Mouse (Mus musculus): ENCODE measurements around the gene Glis2.
A peak's percentile ranks its signal among the peaks of the same experiment; 100 is the strongest.
"Not testable (repeated sequence)": the region's sequence is repeated elsewhere in the genome, so short reads cannot be mapped to it uniquely, and the experiment has no call there.

Gene Glis2

DNA sequence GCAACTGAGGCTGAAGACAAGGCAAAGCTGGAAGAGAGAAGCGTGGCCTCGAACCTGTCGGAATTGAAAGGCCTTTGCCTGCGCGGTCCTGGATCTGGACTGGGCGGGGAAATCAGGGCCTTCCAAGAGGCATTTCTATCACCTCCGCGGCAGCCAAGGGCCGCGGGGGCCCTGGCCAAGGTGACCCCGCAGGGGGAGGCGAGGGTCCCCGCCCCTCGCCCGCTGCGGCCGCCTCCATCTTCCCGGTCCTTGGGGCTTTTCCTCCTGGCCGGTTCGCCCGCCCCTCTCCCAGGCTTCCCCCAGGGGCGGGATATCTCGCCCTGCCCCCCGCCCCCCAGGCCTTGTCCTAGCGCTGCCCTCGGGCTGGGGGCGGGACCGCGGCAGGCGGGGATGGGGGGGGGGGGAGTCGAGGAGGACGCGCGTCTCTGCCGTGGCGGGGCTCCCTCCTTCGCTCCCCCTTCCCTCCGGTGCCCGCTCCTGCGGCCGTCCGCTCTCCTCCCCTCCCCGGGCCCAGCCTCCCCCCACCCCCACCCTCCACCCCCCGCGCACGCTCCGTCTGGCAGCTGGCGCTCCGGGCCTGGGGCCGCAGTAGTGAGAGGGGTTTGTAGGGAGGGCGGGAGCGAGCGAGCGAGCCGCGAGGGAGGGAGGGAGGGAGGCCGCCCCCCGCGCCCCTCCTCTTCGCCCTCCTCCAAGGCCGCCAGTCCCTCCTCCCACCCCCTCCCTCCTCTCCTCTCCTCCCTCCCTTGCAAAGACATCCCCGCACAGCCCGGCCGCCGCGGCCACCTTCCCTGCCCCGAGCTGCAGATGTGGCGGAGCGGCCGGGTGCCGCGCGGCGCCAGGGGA is at the start of gene Glis2:
Gene Glis2 (plus strand): TSS at position 743 of the 843 bp plus-strand sequence.
- peak; percentile 76 for DNase-seq (ENCODE audit: low spot score)

DNA sequence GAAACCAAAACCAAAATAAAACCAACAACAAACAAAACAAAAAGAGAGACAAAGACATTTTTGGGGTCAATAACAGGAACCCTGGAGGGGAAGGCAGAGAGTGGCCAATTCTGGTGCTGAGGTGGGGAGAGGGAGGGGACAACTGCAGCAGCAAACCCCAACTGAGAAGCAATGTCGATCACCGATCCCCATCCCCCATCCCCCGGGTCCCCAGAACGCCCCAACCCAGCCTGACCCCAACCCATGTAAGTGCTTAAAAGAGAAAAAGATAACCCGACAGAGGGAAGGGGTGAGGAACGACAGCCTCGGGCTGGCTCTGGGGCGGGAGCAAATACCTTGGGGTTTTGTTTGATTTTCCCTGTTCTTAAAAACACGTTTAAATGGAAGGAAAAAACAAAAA is 49.7 kb upstream of the Glis2 start:
- no peak for DNase-seq (ENCODE audit: low spot score)

GRCm38 (mm10) chr16:4546838-4547237 is 47.7 kb upstream of the Glis2 start:
- DNase-seq (ENCODE audit: low spot score): no peak

DNA sequence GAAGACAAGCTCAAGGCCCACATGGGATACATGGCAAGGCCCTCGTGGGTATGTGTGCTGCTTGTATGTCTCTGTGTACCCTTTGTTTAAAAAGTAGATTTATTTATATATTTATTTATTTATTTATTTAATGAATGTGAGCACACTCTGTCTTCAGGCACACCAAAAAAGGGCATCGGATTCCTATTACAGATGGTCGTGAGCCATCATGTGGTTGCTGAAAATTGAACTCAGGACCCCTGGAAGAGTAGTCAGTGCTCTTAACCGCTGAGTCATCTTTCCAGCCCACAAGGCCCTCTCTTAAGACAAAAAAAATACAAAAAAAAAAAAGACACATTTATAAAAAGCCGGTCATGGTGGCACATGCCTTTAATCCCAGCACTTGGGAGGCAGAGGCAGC is 46.9 kb upstream of the Glis2 start:
- DNase-seq (ENCODE audit: low spot score): no peak

DNA sequence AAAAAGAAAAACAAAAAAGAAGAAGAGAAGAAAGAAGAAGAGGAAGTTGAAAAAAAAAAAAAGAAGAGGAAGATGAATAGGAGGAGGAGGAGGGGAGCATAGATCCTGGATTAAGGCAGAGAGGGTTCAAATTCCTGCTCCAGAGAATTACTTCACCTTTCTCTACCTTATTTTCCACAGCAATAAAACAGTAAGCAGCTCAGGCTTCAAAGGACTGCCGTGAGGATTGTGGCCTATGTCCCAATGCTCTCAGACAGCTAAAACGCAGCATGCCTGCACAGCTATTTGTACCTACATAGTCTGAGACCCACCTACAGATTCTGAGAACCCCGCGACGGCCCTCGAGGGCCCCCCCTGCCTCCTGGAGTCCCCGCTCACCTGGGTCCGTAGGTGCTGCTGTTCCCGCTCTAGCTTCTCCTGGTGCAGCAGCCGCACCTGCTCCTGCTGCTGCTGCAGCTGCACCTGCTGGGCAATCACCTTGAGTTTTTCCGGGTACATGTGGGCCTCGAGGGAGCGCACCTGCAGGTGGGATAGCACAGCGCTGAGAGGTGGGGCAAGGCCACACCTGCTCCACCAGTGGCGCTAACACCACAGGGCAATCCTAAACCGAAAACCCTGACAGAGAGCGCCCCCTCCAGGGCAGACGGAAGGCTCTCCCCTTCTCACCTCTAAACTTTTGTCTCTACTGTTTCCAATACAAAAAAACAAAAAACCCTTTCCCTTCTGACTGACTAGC is 45.4 kb upstream of the Glis2 start:
- no peak for DNase-seq (ENCODE audit: low spot score)

DNA sequence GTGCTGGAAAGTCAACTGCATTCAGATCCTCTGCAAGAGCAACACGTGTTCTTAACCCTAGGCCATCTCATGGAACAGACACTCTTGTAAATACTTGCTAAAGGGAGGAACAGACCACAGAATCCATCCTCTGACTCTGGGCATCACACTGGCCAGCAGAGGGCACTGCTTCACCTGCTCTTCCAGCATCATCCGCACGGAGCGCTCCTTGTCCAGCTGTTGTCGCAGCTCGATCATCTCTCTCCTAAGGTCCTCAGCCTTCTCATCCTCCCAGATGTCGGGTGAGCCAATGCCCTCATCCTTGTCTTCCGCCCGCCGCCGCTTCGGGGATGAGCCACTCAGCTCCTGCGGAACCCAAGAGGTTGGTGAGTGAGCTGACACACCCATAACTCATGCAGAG is 43.5 kb upstream of the Glis2 start:
- DNase-seq (ENCODE audit: low spot score): peak; percentile 45

- no peak for DNase-seq (ENCODE audit: low spot score)
Measured at GRCm38 (mm10) chr16:4551885-4552284, 42.6 kb upstream of the Glis2 start.

DNA sequence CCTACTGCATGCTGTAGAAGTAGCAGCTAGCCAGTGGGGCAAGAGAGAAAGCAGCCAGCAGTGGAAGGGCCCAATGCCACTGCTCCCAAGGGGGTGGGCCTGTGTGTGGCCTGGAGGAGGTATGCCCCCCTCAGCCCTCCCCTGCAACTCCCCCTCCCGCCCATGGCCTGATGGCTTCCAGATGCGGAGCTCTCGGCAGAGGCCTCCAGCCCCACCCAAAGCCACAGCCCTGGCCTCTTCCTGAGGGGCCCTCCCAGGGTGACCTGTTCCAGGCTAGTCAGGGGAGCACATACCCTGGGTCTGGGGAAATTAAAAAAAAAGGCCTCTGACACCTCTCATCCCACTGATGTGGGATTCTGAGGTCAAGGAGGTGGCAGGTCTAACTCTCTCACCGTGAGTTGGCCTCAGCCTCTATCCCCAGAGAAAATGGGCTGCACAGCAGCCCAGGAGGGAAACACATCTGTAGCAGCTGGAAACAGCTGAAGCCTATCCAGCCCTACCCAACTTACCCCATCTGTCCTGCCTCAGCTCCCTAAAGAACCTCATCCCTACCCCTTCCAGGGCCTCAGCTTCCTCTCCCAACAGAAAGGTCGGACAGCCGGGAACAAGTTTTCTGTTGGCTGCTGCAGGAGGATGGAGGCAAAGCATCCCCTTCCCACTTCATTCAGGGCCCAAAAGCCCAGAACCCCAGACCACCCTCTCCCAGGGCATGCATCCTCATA is 41.5 kb upstream of the Glis2 start:
- no peak for DNase-seq (ENCODE audit: low spot score)

DNA sequence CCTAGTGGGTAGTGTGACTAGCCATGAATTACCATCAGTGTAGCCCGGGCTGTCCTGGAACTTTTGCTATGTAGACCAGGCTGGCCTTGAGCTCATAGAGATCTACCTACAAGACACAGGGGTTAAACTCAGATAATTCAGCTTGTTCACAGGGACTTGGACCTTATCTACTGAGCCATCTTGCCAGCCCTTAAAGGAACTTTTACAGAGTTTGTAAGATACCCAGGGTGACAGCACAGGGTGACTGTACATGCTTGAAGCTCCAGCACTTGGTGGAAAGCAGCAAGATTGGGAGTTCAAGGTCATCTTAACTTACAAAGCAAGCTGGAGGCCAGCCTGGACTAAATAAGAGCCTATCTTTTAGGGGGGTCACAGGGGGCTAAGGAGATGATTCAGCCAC is 39.0 kb upstream of the Glis2 start:
- no peak for DNase-seq (ENCODE audit: low spot score)

- no peak for DNase-seq (ENCODE audit: low spot score)
Measured at GRCm38 (mm10) chr16:4557085-4557484, 37.4 kb upstream of the Glis2 start.

GRCm38 (mm10) chr16:4557949-4558348 is 36.6 kb upstream of the Glis2 start:
- peak; percentile 50 for DNase-seq (ENCODE audit: low spot score)

DNA sequence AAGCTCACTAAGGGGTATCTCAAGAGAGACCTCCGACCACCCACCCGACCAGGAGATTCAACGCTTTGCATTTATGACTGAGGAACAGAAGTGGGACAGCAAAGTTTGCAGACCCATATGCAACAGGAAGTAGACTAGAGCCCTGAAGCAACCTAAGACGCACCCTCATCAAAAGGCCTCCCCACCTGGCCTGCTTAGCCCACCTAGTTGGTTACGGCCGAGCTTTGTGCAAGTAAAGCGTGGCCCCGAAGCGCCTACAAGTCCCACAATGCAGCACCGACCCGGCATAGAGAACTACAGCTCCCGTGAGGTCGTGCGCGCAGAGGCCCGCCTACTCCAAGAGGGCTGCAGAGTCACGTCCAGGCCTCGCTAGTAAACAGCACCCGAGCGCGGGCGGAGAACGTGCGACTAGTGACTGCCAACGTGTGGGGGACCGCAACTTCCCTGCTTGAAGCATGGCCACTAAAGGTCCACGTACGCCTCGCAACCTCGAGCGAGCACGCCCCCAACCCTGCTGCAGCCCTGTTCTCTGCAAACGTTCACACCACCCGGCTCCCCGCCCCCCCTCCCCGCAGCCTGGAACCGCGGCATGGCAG is 36.0 kb upstream of the Glis2 start:
- DNase-seq (ENCODE audit: low spot score): peak; percentile 86

GRCm38 (mm10) chr16:4558980-4559631 is 35.4 kb upstream of the Glis2 start:
- peak; percentile 48 for DNase-seq (ENCODE audit: low spot score)

DNA sequence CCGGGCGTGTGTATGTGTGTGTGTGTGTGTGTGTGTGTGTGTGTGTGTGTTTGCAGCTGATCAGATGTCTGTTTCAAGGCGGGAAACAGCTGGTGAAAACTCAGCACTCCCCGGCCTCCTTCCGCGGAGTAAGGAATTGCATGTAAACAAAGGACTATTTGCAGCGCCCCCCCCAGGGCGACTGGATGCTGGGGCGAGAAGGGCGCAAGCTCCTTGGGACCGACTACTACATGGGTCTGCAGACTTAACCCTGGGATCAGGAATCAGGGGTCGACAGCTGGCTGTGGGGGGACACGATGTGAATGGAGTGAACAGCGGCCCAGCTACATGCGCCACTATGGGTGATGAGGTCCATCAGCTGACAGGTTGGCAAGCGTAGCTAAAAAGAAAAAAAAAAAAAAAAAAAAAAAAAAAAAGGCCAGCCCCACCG is 34.8 kb upstream of the Glis2 start, which contains the start of gene Tfap4:
Gene Tfap4 (minus strand): TSS at position 140 of the 430 bp plus-strand sequence.
- peak; percentile 76 for DNase-seq (ENCODE audit: low spot score)

DNA sequence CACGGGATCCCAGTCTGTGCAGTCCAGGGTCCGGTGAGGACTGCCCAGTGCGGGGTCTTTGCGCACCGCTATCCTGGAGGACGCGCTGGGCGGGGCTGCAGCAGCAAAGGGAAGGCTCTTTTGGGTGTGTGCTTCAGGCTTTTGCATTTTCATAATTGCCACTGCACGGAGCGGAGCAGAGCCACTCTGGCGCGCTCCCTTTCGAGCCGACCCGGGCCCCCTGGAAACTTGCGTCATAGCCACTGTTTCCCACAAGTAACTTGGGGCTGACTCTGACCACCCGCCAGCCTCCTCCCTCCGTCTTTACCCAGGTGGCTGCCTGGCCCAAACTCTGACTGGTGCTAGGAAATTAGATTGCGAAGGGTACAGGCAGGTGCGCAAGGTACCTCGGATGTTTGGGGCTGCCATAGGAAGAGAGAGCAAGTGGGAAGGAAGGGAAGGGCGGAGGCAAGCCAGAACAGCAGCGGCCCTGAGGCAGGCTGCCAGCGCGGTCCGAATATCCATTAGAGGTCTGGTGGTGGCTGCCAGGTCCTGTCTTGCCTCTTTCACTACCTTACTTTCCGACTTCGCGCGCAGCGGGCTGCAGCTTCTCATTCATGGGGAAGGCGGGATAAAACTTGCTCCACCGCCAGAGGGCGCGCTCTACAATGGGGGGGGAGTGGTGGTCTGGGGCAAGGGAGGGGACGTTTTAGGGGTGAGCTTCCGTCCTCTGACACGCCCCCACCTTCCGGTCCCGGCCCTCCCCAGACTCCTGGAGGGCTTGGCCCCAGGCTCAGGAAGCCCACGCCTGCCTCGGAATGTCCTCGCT is 34.2 kb upstream of the Glis2 start:
- DNase-seq (ENCODE audit: low spot score): peak; percentile 54

GRCm38 (mm10) chr16:4567912-4568311 is 26.6 kb upstream of the Glis2 start:
- peak; percentile 65 for DNase-seq (ENCODE audit: low spot score)

GRCm38 (mm10) chr16:4570737-4571136 is 23.8 kb upstream of the Glis2 start:
- no peak for DNase-seq (ENCODE audit: low spot score)

GRCm38 (mm10) chr16:4576038-4576437 is 18.5 kb upstream of the Glis2 start:
- no peak for DNase-seq (ENCODE audit: low spot score)

DNA sequence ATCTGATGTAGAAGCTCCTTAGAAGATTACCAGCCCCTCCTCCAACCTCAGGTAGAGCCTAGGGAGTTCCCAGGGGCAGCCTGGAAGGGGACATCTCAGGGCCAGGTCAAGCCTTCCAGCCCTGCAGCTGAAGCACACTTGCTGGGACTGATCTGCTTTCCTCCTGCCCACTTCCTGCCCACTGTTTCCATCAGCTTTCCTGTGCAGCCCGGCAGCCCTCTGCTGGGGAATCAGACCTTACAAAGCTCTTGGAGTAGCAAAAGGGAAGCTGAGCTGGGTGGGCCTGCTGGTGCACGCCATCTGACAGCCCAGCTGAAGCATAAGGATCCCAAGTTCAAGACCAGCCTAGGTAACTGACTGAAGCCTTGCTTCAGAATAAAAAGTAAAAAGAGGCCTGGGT is 17.6 kb upstream of the Glis2 start:
- no peak for DNase-seq (ENCODE audit: low spot score)

DNA sequence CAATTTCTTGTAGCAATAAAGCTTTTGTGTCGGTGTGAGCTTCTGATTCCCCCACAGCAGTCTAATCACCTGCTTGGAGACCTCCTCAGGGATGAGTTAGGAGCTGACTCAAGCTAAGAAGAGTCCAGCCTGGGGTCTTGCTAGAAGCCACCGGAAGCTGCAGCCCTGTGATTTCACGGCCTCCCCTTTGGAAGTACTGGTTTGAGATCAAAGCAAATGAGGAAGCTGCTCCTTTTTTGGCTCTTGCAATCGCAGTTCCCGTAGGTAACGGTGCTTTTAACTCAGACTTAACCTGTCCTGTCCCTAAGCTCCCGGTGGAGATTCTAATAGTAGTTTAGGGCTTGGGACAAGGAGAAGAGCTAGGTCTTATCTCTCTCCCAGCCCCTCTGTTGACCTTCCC is 15.9 kb upstream of the Glis2 start:
- DNase-seq (ENCODE audit: low spot score): no peak

- DNase-seq (ENCODE audit: low spot score): not testable (repeated sequence)
Measured at GRCm38 (mm10) chr16:4581179-4581578, 13.3 kb upstream of the Glis2 start.
